Mouse (Mus musculus): ENCODE data around the gene Il4ra.

Il4ra gene

DNA sequence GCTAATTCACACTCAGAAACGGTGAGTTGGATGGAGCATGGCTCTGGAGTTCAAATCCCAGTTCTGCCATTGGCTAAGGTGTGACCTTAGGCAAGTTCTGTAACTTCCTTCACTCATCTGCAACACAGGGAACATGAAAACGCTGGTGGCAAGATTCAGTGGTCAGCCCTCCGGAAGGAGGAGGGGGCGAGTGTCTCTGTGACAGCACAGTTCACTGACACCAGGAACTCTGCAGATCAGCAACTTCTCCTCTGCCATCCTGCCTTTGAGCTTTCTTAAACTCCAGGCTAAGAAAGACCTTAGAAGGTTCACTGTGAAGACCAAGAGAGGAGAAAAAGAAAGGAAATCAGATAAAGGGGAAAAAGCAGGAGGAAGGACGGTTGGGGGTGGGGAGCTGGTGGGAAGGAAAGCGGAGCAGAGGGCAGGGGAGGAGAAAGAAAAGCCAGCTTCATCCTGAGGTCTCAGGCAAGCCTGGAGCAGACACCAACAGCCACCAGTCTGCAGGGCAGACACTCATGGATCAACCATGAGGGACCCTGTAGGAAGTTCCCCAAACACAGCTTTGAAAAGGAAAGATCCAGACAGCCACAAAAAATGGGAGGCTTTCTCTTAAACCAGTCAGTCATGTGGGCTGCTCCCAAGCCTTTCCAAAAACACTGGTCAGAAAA, 48.8 kb downstream of the Il4ra start:
- no peak for DNase-seq

GRCm38 (mm10) chr7:125601280-125601670, 49.4 kb downstream of the Il4ra start:
- no peak for DNase-seq

GRCm38 (mm10) chr7:125601821-125602448, 50.0 kb downstream of the Il4ra start:
- DNase-seq, result no peak

GRCm38 (mm10) chr7:125603185-125603631, 51.3 kb downstream of the Il4ra start, which contains the start of gene Il21r:
Il21r (plus strand) TSS chr7:125603429.
- no peak for DNase-seq

- DNase-seq, result no peak
These were observed 52.7 kb downstream of the Il4ra start for GRCm38 (mm10) chr7:125604362-125605319.

GRCm38 (mm10) chr7:125605725-125606139, 53.8 kb downstream of the Il4ra start:
- DNase-seq, result no peak

- no peak for DNase-seq
These were observed 54.6 kb downstream of the Il4ra start for GRCm38 (mm10) chr7:125606265-125607164.

- DNase-seq, result no peak
These were observed 55.7 kb downstream of the Il4ra start for GRCm38 (mm10) chr7:125607384-125608182.

GRCm38 (mm10) chr7:125608183-125608688, 56.3 kb downstream of the Il4ra start:
- no peak for DNase-seq

- DNase-seq, result no peak
These were observed 61.7 kb downstream of the Il4ra start for GRCm38 (mm10) chr7:125613579-125613978.

DNA sequence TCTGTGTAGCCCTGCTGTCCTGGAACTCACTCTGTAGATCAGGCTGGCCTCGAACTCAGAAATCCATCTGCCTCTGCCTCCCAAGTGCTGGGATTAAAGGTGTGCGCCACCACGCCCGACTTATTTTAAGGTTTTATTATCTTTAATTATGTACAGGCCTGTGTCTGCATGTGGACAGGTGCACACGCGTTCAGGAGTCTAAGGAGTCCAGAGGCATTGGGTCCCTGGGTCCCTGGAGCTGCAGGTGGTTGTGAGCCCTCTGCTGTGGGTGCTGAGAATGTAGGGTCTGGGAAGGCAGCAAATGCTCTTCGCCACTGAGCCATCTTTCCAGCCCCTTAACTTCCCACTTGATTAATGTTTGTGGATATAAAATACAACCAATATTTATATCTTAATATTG, 63.5 kb downstream of the Il4ra start:
- no peak for DNase-seq

DNA sequence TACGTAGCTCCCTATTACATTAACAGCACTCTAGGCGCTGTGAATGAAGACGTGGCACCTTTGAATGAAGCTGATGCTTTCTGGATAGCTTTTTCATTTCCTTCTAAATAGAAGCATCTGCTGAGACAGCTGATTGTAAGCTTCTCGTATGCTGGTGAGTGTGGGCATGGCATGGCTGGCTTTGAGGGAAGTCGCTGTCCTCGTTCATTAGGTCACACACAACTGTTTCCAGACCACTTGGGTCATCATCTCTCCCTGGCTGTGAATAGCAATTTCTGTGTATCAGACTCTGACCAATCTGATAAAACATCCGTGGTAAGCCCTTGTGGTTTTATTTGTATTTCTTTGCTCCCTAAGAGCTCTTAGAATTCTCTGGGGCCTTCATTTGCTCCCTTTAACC, 66.1 kb downstream of the Il4ra start:
- no peak for DNase-seq

DNA sequence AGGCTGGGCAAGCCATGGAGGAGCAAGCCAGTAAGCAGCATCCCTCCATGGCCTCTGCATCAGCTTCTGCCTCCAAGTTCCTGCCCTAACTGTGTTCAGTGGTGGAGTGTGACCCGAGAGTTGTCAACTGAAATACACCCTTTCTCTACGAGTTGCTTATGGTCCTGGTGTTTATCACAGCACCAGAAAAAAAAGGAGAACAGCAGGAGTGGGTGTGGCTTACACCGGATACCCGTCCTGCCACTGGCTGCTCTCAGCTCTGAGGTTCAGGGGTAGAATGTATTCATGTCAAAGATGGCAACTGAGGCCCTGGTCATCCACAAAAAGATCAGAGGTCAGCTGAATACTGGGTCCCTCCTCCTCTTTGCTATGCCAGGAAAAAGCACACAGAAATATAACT, 68.2 kb downstream of the Il4ra start:
- DNase-seq, result no peak

DNA sequence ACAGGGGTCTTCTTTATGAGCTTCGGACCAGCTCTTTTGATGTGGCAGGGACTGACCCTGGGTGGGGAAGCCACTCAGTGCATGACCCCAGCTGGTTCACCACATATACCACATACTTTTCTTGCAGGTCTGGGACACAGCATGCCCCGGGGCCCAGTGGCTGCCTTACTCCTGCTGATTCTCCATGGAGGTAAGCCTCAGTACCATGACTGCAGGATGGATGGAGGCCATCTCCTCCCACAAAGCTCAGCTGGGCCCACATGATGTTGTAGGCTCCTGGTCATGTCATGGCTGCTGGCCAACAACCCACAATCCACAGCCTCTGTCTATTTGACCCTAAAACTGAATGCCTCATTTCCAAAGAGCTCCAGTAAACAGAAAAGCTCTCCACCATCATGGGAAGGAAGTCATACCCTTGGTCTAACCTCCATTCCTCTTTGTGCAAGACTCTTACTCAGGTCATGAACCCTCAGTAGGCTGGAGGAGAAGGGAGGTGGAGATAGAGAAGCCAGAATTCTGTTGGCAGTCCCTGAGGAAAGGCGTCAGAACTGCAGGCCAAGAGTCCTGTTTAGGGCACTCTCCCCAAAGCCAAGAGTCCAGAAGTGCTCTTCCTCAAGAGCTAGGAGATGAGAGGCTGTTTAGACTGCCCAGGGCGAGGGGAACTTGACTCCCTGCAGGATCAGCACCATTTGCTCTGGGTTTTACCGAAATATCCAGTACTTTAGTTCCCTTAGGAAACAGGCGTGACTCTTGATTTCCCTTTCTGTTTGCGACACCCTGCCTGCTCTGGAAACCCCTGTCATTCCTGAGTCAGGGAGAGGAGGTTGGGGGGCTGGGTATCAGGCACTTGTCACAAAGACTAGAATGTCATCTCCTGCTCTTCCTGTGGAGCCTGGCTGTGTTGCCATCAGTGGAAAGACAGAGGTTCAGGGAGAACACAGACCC, 71.1 kb downstream of the Il4ra start:
- DNase-seq, result no peak

DNA sequence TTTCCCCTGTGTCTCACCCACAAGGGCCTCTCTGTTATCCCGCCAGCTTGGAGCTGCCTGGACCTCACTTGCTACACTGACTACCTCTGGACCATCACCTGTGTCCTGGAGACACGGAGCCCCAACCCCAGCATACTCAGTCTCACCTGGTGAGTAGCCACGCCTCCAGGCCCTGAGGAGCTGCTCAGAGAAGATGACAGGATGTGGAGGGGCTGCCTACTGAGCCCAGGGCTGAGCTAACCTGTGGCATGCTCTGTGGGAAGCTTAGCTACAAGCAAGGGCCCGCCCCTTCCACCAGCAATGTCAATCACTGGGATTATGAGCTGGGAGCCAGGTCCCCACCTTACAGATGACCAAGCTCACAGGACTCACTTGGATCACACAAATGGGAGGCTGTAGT, 73.3 kb downstream of the Il4ra start:
- no peak for DNase-seq

GRCm38 (mm10) chr7:125625829-125626228, 73.9 kb downstream of the Il4ra start:
- DNase-seq, result no peak
